Mouse (Mus musculus): ENCODE measurements at regions not wholly inside any gene's neighbourhood (a gene's known extent, or its start where the extent isn't known, plus 50 kb on each side); places are given as distances from the start of the nearest gene placed in this dataset.

DNA sequence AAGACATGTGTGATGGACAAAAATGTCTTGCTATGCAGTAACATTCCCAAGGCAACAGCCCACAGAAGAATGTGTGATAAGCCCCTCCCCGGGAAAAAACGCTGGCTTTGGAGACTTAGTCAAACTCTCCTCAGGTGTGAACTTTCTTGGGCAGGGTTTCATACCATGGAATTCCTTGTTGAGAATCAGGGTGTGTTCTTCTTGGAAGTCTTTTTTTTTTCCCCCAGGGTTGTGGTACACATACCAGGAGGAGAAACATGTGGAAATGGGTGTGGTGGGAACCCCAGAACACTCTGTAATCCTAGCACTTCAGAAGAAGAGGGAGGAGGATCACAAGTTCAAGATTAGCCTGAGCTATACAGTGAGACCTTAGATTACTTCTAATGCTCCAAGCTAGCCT lies 228.3 kb downstream of the Cd83 start:
- H3K4me3 ChIP-seq (ENCODE audit: low read depth, low read length), result no peak overlapping the region
- no peak overlapping the region for H3K27ac ChIP-seq (ENCODE audit: insufficient read depth, low read depth, low read length)
- 71% methylated on average over 2 of the region's 2 CpGs for WGBS
- H3K4me1 ChIP-seq (ENCODE audit: control insufficient read depth, insufficient read depth, insufficient read length, low read length), result no peaks in the 10 kb centered on the region; the same call in 1 of the 2 replicates
- no peaks in the 10 kb centered on the region for H3K27me3 ChIP-seq (ENCODE audit: control insufficient read depth, insufficient read depth, low read length)
- H3K36me3 ChIP-seq (ENCODE audit: control insufficient read depth, insufficient read depth, low read length), result no peaks in the 10 kb centered on the region
- TF ChIP-seq CTCF (IDR thresholded peaks at IDR 0.05; ENCODE audit: extremely low read depth, insufficient read length, insufficient replicate concordance, low read depth, low read length), result no peak
- no peak for TF ChIP-seq POLR2A (IDR thresholded peaks at IDR 0.05; ENCODE audit: low read depth, low read length)

DNA sequence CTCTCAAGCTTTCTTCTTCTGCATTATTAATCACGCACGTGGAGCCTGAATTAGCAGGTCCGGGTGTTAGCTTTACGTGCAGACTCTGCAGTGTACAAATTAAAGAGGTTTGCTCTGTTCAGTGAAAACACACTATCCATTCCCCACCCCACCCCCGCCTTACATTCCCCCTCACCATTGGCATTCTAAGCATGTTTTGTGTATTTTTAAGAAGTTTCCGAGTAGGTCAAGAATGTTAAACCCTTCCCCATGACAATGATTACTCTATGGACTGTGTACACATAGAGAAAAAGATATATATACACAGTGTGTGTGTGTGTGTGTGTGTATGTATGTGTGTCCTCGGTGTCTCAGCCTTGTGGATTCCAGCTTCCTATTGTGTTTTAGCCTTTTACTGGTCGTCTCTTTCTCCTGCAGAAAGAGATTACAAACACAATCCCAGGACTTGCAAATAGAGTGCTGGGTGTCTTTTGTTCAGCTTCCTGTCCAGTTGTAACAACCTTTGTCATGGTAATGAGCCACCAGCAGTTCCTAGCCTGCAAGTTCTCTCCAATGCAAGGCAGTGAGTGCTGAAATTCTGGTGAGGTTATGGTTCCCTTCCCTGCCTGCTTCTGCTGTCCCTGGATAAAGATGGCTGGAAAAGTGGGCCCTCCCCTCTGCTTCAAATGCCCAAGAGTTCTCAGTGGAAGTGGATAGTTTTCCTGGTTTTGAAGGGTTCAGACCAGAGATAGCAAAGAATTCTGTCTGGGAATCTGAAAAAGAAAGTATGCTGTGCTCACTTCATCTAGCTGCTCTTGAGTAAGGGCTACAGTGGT lies 234.1 kb downstream of the Cd83 start:
- H3K36me3 ChIP-seq (ENCODE audit: control insufficient read depth, insufficient read depth, low read length), result no peaks in the 10 kb centered on the region
- no peak overlapping the region for H3K4me3 ChIP-seq (ENCODE audit: low read depth, low read length)
- no peaks in the 10 kb centered on the region for H3K27me3 ChIP-seq (ENCODE audit: control insufficient read depth, insufficient read depth, low read length)
- no peaks in the 10 kb centered on the region for H3K4me1 ChIP-seq (ENCODE audit: control insufficient read depth, insufficient read depth, insufficient read length, low read length)
- no peak for TF ChIP-seq CTCF (IDR thresholded peaks at IDR 0.05; ENCODE audit: extremely low read depth, insufficient read length, insufficient replicate concordance, low read depth, low read length)
- no peak for TF ChIP-seq POLR2A (IDR thresholded peaks at IDR 0.05; ENCODE audit: low read depth, low read length)
- H3K27ac ChIP-seq (ENCODE audit: insufficient read depth, low read depth, low read length), result no peak overlapping the region
- 66% methylated on average over 8 of the region's 8 CpGs for WGBS

DNA sequence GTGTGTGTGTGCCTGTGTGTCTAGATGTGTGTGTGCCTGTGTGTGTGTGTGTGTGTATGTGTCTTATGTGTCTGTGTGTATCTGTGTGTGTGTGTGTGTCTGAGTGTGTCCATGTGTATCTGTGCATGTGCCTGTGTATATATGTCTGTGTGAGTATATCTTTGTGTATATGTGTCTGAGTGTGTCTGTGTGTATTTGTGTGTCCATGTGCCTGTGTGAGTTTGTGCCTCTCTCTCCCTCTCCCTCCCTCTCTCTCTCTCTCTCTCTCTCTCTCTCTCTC lies 234.7 kb downstream of the Cd83 start:
- no peak overlapping the region for H3K27ac ChIP-seq (ENCODE audit: insufficient read depth, low read depth, low read length)
- H3K36me3 ChIP-seq (ENCODE audit: control insufficient read depth, insufficient read depth, low read length), result no peaks in the 10 kb centered on the region
- no peaks in the 10 kb centered on the region for H3K27me3 ChIP-seq (ENCODE audit: control insufficient read depth, insufficient read depth, low read length)
- H3K4me3 ChIP-seq (ENCODE audit: low read depth, low read length), result no peak overlapping the region
- no peaks in the 10 kb centered on the region for H3K4me1 ChIP-seq (ENCODE audit: control insufficient read depth, insufficient read depth, insufficient read length, low read length)
- TF ChIP-seq CTCF (IDR thresholded peaks at IDR 0.05; ENCODE audit: extremely low read depth, insufficient read length, insufficient replicate concordance, low read depth, low read length) (no peak), POLR2A (IDR thresholded peaks at IDR 0.05; ENCODE audit: low read depth, low read length) (no peak)

DNA sequence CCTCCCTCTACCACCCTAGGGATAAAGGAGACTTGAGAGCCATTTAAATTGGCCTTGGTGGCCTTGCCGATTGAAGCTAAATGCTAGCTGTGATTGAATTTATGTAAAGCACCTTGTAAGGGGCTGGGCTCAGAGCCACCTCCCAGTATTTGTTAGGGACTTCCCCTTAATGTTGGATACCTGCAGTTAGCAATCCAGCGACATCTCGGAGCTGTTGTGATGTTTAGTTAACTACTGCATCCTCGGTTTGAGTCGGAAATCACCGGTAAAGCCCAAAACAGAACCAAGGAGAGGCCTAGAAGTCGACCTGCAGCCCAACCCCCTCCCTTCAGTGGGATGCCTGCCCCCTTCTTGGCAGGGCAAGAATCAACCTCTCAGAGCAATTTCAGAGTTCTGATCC lies 236.3 kb downstream of the Cd83 start:
- TF ChIP-seq POLR2A (IDR thresholded peaks at IDR 0.05; ENCODE audit: low read depth, low read length), result no peak
- TF ChIP-seq CTCF (IDR thresholded peaks at IDR 0.05; ENCODE audit: extremely low read depth, insufficient read length, insufficient replicate concordance, low read depth, low read length), result no peak
- WGBS, result 83% methylated on average over 7 of the region's 7 CpGs
- H3K27ac ChIP-seq (ENCODE audit: insufficient read depth, low read depth, low read length), result no peak overlapping the region
- no peaks in the 10 kb centered on the region for H3K36me3 ChIP-seq (ENCODE audit: control insufficient read depth, insufficient read depth, low read length)
- no peaks in the 10 kb centered on the region for H3K27me3 ChIP-seq (ENCODE audit: control insufficient read depth, insufficient read depth, low read length)
- H3K4me3 ChIP-seq (ENCODE audit: low read depth, low read length), result no peak overlapping the region
- no peaks in the 10 kb centered on the region for H3K4me1 ChIP-seq (ENCODE audit: control insufficient read depth, insufficient read depth, insufficient read length, low read length)

DNA sequence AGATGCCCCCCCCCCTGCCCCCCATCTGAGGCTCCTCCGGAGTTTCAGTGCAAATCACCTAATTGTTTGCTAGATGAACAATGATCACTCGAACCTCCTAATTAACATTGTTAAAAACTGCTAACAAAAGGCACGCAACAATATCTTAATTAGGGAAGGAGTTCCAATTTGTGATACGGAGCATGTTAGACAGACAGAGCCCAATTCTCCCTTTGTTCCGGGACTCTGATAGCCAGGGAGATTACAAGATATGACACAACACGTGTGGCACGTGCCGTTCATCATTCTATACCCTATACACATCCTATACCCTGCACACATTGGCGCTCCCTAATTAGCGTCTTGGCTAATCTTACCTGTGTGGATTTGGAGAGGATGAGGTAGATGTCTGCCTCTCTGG lies 237.5 kb downstream of the Cd83 start:
- Histone ChIP-seq H3K4me3 (ENCODE audit: low read depth, low read length) (no peak overlapping the region), H3K36me3 (ENCODE audit: control insufficient read depth, insufficient read depth, low read length) (no peaks in the 10 kb centered on the region), H3K27me3 (ENCODE audit: control insufficient read depth, insufficient read depth, low read length) (no peaks in the 10 kb centered on the region), H3K27ac (ENCODE audit: insufficient read depth, low read depth, low read length) (no peak overlapping the region), H3K4me1 (ENCODE audit: control insufficient read depth, insufficient read depth, insufficient read length, low read length) (no peaks in the 10 kb centered on the region)
- no peak for TF ChIP-seq POLR2A (IDR thresholded peaks at IDR 0.05; ENCODE audit: low read depth, low read length)
- no peak for TF ChIP-seq CTCF (IDR thresholded peaks at IDR 0.05; ENCODE audit: extremely low read depth, insufficient read length, insufficient replicate concordance, low read depth, low read length)
- WGBS, result 74% methylated on average over 10 of the region's 10 CpGs

DNA sequence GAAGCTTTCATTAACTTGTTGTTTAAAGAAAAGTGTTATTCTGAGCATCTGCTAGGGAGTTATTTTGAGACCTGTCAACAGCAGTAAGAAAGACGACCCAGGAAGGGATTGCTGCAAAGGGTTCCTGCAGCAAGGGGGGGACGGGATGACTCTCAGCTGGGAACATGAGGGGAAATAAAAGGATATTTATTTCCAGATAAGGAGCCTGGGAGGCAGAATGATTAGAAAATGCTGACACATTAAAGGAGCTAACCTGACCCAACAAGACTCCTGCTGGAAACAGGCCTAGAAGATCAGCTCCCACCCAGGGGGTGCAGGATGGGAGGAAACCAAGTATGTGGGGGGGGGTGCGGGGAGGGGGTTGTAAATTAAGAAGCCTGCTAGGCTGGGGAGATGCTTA lies 240.0 kb downstream of the Cd83 start:
- 70% methylated on average over 3 of the region's 3 CpGs for WGBS
- TF ChIP-seq CTCF (IDR thresholded peaks at IDR 0.05; ENCODE audit: extremely low read depth, insufficient read length, insufficient replicate concordance, low read depth, low read length), result no peak
- no peak for TF ChIP-seq POLR2A (IDR thresholded peaks at IDR 0.05; ENCODE audit: low read depth, low read length)
- Histone ChIP-seq H3K4me3 (ENCODE audit: low read depth, low read length) (no peak overlapping the region), H3K27ac (ENCODE audit: insufficient read depth, low read depth, low read length) (no peak overlapping the region), H3K4me1 (ENCODE audit: control insufficient read depth, insufficient read depth, insufficient read length, low read length) (no peaks in the 10 kb centered on the region), H3K27me3 (ENCODE audit: control insufficient read depth, insufficient read depth, low read length) (no peaks in the 10 kb centered on the region), H3K36me3 (ENCODE audit: control insufficient read depth, insufficient read depth, low read length) (no peaks in the 10 kb centered on the region)

DNA sequence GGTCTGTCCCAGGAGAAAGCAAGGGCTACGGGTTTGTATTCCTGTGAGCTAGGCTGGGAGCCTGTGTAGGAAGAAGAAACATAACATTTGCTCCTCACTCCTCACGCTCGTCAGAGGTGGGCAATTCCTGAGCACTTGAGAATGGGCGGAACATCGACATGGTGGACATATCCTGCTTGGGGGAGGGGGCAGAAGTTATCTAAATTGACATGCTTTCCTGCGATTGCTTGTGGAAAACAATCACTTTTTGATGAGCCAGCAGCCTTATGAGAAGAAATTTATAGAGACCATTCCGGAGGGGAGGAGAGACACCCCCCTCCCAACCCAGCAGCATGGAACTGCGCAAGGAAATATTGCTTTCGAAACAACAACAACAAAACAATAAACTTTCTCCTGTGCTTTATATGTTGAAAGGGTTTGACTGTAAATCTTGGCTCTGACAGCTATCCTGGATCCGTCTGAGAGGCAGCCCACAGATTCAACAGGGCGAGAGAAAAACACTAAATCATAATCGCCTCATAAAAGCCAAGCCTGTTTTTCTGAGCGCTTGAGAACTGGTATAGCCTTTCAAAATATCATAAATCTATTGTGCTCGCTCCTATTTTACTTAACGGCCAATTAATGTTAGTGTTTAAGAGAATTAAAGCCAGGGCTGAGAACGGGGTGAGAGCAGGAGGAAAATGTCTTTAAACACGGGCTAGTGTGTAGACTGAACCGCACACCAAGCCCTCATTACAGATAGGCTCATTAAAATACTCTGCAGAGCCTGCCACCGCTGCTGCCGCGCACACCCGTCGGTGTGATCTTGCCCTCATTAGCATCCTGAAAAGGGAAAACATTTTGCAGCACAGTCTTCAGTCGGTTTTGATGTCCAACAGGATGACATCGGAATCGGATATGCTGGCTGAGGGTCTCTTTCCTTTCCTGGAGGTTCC lies 242.0 kb downstream of the Cd83 start:
- no peak overlapping the region for H3K27ac ChIP-seq (ENCODE audit: insufficient read depth, low read depth, low read length)
- peaks cover 8% of the 10 kb centered on the region for H3K4me1 ChIP-seq (ENCODE audit: control insufficient read depth, insufficient read depth, insufficient read length, low read length)
- no peak for TF ChIP-seq CTCF (IDR thresholded peaks at IDR 0.05; ENCODE audit: extremely low read depth, insufficient read length, insufficient replicate concordance, low read depth, low read length)
- no peaks in the 10 kb centered on the region for H3K27me3 ChIP-seq (ENCODE audit: control insufficient read depth, insufficient read depth, low read length)
- no peaks in the 10 kb centered on the region for H3K36me3 ChIP-seq (ENCODE audit: control insufficient read depth, insufficient read depth, low read length)
- no peak overlapping the region for H3K4me3 ChIP-seq (ENCODE audit: low read depth, low read length)
- WGBS, result 66% methylated on average over 26 of the region's 26 CpGs

Measured in small intestine, adult 2 months (tissue).